Mouse (Mus musculus): ENCODE measurements at regions not wholly inside any gene's neighbourhood (a gene's known extent, or its start where the extent isn't known, plus 50 kb on each side); places are given as distances from the start of the nearest gene placed in this dataset.

DNA sequence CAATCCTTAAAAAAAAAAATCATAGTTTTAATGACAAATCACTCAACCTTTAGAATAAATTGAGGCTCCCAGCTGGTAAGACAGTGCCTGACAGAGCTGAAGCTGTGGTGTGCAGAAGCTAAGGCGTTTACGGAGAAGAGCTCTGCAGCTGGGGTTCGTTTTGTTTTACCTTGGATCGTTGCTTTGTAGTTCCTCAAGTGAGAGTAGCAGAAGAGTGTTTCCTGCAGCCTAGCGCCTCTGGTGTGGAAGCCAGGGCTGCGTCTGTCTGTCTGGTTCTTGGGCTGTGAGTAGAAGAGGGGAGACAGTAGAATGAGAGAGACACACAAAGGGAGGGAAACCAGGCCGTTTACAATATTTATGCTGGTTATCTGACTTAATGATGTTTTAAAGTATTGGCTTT, 296.8 kb downstream of the Irs2 start:
- no peak for DNase-seq

DNA sequence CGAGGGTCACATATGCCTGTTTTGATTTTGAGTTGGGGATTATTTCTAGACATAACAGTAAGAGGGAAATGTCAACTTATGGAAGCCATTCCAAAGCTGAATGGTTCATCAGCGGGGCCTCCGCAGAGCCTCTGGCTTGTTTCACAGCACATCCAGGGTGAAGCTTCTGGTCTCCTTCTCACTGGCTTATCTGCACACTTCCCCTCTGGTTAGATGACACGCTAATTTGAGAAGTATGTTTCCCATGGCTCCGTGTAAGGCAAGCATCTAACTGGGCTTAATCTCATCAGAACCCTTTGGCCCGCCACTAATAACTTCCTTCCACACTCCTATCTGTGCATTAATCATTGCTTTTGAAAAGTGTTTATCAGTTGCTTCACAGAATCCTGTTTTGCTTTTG, 299.7 kb downstream of the Irs2 start:
- DNase-seq = no peak

DNA sequence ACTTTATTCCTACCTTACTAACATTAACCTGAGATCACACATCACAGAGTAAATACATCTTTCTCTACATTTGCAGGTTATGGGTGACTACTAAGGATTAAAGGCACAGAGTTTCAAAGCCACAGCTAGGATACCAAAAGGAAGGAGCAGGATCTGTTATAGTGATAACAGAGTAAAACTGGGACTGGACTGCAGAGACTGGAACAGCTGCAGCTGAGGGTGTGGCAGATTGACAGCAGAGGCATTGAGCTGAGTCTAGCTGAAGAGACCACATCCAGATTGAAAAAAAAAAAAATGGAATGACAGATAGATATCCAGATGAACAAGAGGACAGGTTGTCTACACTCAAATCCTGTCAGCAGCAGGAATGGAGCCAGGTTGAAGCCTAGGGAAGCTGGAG, 301.1 kb downstream of the Irs2 start:
- DNase-seq = no peak

DNA sequence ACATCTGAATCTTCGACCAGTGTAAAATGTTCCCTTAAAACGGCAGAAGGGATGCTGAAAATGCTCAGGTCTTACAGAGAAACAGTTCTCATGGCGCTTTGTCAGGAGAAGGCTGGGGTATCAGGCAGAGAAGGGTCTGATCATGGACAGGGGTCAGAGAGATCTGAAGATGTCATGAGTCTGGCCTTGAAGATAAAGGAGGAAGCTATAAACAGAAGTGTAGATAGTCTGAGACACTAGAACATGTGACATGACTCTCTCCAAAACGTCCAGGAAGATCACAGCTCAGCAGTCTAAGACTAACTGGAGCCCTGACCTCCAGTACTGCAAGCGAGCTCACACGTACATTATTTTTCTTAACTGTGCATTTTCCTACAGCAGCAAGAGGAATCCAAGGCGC, 302.3 kb downstream of the Irs2 start:
- DNase-seq = no peak

DNA sequence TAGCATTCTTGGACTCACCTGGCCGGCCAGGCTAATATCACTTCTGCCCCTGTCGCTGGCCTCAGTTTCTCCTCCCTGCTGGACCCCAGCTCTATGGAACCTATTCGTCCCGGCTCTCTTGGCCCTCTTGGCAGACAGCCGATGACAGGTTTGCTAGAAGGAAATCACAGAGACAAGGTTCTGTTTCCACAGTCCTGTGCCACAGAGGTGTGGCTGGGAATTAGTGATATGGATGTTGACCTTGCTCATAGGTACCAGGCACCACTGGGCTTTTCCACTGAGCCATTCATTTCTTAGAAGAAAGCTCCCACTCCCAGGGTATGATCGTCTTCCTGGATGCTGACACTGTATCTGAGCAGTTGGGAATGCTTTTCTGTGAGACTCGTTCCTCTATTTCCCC, 305.5 kb downstream of the Irs2 start:
- no peak for DNase-seq

DNA sequence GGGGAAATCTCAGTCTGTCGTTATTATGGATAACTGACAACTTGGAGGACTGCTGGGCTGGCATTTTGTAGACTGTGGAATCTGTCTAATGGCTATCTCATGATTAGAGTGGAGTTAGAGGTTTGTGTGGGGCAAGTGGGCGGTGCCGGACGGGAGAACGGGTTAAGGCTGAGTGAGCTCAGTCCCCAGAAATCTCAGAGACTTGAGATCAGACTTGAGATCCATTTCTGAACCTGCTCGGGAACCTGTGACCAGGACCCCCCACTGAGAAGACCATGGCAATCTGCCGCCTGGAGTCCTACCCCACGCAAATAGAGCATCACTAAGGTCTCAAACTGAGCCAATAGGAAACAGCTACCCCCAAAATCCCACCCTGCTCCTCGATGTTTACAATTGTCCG, 306.0 kb downstream of the Irs2 start:
- DNase-seq = no peak

DNA sequence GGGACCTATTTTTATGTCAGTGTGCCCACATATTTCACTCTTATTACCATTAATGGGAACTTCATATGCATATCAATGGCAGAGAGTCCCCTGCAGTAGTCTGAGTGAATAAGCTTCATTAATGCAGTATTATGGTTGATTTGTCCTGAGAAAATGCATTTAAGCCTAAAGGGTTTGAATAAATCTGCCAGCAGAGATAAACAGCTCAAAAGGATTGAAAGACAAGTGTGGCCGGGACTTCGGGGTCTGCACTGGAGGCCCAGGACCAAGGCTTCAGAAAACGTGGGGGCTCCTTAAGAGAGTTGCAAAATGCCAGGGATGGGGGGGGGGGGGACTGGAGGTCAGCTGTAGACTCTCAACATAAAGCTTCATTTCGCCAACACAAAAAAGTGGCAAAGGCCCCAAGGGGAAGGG, 306.6 kb downstream of the Irs2 start:
- no peak for DNase-seq

DNA sequence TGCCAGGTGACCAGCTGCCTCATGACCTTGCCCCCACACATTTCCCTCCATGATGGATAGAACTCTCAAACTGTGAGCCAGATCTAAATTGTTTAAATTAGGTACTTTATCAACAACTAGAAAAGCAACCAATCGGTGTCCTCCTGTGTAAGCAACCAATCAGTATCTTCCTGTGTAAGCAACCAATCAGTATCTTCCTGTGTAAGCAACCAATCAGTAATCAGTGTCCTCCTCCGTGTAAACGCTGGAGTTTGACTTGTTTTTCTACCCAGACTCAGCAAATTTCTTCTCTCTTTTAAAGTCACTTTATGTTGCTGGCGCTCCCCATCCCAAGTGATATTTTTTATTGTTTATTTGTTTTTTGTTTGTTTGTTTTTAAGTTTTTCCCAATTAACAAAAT, 307.0 kb downstream of the Irs2 start:
- no peak for DNase-seq

DNA sequence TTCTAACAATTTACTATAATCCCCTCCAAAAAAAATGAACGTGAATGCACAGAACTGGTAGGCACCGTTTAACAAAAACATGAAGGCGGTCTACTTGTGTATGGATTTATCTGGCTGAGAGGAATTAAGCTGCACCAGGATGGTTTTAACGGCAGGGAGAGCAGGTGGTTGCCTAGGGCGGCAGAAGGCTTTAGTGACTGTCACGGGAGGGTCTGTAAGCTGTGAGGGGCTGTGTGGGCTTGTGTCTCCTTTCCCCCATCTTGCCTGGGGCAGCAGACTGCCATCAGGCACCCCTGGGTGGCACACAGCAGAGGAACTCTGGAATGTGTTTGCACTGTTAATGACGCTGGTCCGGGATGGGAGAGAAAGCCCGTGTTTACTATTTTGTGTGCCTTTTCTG, 308.6 kb downstream of the Irs2 start:
- no peak for DNase-seq

DNA sequence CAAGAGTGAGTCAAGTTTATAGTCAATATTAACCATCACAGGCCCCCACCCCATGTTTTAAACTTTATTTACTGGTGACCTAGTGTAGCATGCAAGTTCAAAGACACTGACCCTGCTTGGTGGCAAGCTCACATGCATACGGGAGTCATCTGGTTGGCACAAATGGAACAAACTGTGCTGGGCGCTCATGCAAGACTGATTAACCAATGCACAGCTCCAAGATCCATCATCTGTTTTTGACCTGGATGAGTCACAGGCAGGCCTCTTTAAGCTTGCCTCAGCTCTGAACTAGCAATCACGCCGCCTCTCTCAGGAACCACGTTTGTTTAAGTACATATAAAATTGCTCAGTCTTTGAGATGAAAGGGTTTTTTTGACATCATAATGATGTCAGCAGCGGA, 313.1 kb downstream of the Irs2 start:
- no peak for DNase-seq

DNA sequence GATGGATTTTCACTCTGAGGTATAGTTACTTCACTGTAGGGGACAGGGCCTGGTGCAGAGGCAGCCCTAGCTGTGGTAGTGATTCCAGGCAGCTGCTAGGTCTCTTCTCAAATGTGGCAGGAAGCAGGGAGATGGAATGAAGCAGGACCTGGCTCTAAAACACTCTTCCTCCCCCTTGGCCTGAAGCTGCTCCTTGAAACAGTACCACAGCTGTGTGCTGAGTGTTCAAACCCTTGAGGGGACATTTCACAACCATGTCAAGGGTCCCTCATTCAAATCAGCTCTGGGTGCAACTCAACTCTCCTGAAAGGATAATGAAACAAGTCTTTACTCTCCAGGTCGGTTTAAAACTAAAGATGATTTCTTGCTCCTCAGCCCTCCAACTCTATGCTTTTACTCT, 317.6 kb downstream of the Irs2 start:
- no peak for DNase-seq

DNA sequence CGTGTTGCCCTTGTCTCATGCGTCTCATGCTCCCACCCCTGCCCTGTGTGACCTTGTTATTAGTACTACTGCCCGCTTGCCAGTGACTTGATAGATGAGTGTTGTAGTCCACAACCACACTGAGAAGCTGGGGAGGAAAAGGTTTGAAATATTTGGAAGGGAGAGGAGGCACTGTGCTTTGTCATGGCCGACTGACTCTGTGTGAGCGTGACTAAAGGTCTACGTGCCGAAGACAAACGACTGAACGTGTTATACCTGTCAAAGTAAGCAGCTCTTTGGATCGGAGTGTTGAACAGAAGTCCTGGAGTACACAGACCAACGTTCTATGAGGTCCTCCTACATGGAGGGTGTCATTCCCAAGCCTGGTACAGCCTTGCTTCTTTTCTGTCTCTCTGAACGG, 318.4 kb downstream of the Irs2 start:
- DNase-seq = no peak

DNA sequence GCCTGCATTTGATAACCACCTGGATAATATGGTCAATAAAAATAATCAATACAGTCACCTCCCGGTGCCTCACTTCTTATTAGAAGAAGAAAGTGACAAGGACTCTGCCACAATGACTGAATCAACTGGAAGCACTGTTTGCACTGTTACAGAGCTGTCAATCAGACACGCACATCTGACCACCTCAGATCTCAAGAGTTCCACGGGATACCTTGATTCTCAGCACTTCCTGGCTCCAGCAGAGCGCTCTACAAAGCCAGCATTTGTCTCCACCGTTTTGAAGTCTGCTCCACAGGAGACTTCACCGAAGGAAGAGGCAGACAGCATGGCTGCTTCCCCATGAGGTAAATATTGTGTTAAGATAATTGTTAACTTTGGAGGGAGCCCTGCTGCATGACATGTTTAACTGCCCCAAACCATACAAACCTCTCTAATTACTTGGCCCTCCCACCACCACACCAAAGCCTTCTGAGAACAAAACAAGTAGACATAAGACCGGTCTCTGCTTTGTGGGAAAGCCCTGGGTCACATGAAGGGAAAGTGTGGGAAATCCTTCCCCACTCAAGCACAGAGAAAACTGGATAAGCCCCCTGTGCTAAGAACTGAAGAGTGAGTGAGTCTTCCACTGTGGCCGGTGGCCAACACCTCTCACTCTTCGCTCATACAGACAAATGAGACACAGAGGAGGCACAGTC, 320.2 kb downstream of the Irs2 start:
- DNase-seq = no peak
